Mouse (Mus musculus) gastrocnemius, adult 8-10 months (tissue): ENCODE measurements around the gene Pgap3. TPM values are rescaled to one million over a fixed set of nuclear protein-coding genes. Genes with fewer than 3 reads are reported as not detected.
A peak's percentile ranks its signal among the peaks of the same experiment; 100 is the strongest.

ENCODE experiments used
- DNase-seq, 2 experiments: peaks; one replicate each; pipeline ENCODE4 v3.0.0; 2022; ENCODE audit warnings: low spot score in 2 of 2
- total RNA-seq, 4 experiments: library from RNA; stranded (reverse); gene quantifications; 2 replicates each; pipeline ENCODE4 v1.2.4; 2022

Gene Pgap3
- total RNA-seq, 4 experiments from 2014 or later = 1.8 to 2.5 (median 2.2) TPM

DNA sequence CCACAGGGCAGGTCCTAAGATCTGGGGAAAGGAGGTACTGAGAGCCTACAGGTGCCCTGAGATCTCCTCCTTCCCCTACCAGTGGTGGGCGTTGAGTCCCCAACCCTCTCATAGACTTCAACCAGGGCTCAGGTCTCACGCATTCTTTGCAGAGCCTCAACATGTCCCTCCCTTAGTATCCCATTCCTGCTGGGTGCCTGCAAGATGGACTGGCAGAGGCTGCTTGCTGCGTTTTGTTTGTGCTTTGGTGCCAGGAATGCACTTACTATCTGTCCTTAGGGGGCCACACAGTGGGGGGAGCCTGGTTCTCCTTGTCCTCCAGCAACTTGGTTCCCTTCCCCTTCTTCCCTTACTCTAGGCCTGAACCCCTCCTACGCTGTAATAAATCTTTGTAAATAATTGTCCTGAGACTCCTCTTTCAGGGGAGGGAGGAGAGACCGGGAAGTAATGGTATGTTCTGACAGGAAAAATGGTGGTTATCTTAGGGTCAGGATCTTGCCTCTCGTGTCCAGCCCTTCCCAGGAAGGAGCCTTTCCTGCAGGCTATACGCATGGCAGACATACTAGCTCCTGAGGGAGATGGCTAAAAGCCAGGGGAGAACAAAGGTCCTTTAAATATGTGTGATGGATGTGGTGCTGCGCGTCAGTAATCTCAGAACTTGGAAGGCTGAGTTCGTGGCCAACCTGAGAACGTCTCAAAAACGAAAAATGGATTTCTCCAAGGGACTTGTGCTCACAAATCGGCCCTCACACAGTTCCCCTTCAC, 42.7 kb downstream of the Pgap3 start:
- DNase-seq = no peak

DNA sequence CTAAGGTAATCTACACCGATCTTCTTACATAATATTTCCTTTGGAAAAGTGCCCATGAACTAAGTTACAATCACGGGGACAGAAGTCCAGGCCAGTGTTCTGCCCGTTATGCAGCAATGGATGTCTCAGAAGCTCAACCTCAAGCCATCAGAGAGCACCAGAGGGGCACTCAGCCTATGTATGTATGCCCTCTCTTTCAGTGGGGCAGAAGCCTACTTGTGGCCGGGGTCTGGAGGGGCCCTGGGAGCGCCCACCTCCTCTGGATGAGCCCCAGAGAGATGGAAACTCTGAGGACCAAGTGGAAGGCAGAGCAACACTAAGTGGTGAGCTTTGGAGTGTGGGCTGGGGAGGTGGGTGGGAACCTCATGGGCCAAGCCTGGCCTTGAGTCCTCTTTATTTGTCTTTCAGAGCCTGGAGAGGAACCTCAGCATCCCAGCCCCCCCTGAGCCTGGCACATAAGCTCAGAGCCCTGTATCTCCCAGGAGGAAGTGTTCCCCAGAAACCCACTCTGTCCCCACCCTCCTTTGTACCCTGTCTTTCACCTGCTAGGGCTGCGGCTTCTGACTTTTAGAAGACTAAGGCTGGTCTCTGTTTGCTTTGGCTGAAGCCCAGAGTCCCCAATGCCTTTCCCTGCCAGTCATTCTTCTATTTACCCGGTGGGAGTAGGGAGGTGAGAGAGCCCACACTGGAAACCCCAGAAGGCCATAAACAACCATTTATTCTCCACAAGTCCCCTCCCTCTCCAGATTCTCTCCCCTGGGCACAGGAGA, 43.5 kb downstream of the Pgap3 start:
- no peak for DNase-seq

DNA sequence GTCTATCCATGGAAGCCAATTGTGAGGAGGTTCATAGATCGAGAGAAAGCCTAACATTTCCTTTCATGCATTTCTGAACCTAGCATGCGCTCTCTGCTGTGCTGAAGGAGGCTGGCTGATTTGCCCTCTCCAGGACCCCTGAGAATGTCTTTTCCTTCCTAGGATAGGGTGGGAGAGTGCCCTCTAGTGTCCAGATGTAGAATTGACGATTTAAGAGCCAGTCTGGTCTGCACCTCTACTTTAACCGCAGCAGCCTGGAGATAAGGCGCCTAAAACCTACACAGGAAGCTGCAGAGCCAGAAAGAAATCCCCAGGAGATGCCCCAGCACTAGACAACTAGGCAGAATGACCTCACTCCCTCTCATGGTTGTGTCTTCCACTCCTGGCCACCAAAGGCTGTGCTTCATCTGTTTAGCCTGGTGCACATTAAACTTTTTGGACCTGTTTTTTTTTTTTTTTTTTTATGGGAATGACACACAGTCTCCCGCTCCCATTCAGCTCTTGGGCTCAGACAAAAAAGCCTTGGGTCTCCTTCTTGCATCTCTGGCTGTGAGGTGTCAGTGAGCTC, 44.5 kb downstream of the Pgap3 start:
- no peak for DNase-seq

DNA sequence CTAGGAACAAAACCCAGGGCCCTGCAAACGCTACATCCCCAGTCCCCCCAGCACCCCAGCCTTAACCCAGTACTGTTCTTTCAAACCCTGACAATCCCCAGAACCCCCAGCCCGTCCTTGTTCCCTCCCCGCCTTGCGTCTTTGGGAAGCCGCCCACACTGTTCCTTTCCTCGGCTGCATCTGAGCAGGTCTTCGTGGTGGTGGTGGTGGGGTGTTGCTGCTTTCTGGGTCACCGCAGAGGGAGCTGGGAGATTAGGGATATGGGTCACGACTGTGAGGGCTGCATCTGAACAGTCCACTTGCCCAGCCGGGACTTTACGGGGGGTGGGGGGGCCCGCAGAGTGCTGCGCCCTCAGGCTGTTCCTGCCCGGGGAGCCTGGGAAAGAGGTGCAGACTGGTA, 45.8 kb downstream of the Pgap3 start:
- DNase-seq = no peak

DNA sequence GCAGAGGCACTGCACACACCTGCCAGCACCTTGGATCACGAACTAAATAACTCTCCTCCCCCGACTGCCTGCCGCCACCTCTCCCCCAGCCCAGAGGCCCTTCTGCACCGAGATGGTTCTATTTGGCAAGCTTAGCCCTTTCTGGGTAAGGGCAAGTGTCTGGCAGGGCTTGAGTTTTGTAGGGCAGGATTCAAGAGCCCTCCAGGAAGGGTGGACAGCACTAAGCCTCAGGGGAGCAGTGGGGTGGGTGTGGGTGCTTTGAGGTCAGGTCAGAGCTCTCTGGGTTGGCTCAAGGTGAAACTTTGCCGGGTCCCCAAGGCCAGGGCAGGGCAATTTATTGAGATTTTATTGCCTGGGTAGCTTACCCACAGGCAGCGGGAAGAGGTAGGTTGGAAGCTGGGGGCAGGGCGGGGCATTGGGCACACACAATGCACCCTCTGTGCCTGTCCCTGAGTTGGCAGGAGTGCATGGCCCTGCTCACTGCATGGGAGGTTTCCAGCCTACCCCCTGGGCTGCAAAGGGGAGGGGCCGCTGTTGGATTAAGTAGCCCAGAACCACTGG, 46.6 kb downstream of the Pgap3 start:
- no peak for DNase-seq

DNA sequence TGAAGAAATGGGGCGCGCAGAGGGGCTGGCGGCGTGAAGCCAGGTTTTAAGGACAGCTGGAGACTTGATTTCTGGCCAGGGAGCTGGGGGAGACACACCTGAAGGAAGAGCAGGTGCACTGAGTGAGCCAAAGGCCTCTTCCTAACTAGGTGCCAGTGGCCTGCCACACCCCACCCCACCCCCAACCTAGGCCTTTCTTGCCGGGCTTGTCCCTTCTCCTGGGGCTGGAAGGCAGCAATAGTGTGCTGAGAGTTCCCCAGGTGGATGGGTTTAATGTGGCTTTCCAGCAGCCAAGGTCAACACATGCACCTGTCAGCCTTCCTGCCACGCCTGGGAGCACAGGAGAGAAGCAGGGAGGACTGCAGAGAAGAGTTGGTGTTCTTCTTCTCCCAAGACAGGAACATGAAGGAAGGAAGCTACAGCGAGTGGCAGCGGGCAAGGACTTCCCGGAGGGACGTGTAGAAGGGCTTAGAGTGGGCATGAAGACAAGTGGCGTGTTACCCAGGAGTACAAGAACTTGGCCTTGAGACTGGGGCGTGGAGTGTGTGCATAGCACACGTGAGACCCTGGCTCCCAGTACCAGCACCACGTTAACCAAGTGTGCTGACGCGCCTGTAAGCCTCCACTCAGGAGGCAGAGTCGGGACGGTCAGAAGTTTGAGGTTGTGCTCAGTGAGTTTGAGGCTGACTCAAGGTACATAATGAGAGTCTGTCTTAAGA, 47.9 kb downstream of the Pgap3 start:
- no peak for DNase-seq

DNA sequence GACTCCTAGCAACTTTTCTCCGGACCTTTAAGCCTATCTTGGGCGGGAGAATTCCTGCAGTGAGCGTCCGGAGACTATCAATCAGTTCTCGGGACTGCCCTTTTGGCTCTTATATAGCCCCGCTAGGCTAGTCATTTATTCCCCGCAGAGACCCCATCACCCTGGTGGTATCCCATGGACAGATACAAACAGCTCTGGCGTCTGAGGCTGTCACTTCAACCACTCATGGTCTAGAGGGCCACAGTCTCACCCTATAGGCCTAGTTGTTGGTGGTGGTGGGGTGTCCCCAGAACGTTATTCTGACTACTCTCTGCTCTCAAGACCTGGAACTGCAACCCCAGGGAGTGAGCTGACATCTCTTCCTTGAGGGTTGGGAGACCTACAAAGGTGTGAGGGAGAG, 51.0 kb downstream of the Pgap3 start:
- no peak for DNase-seq

DNA sequence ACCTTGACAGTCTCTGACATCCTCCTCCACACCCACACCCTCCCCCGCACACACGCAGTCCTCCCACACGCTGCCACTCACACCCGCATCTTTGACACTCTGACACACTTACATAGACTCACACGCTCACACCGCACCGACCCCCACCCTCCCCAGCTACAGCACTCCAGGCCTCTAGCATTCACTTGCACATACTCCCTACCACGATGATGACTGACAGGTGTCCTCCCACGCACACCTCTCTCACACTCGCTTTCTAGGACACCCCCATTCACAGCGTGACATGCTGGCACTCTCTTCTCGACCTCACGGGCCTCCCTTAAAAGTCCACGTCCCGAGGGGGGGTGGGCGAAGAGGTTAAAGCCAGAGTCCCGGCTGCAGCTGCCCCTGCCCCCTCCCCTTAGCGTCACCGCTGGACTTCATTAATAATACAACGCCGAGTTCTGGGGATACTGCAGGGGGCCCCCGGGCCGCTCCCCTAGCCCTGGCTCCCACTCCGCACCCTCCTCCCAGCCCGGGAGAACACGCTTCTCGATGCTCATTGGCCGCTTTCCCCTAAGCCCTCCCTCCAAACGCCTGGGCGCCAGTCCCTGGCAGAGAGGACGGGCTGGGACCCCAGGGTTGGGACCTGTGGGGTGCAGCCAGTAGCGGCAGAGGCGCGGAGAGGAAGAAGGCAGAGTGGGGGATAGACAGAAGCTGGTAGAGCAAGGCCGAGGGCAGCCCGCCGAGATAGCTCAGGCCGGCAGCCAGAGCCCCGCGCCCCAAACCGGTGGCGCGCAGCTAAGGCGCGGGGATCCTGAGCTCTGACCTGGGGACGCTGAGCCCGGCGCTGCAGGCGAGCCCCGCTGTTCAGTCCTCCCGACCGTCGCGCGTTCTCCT, 52.0 kb downstream of the Pgap3 start, which contains the start of gene Ppp1r1b:
Gene Ppp1r1b, plus strand, starts transcription at position 322 of the 879 bp plus-strand sequence.
- no peak for DNase-seq

DNA sequence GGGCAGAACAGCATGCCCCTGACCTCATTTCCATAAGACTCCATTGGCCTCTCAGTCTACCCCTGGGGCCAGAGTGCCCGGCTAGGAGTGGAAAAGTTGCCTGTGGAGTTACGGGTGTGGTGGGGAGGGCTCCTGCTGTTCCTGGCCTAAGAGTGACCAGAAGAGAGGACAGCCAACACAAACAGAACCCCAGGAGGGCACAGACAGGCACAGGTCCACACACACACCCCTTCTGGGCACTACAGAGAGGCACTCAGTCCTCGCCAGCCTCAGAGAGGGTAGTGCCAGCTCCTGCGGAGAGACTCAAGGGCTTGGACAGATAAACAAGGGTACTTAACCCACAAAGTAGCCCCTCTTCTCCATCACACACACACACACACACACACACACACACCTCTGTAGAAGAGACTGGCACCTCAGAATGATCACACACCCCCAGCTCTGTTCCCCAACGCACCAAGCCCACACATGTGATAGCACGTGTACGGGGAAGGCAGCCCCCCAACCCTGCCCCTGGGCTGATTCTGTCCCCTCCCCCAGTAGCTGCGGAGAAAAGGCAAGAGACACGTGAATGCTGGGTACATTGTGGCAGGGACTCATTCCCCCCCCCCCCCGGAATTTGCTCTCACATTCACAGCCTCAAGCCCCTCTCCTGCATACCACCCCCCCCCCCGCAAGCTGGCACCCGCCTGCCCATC, 52.8 kb downstream of the Pgap3 start:
- DNase-seq = no peak

DNA sequence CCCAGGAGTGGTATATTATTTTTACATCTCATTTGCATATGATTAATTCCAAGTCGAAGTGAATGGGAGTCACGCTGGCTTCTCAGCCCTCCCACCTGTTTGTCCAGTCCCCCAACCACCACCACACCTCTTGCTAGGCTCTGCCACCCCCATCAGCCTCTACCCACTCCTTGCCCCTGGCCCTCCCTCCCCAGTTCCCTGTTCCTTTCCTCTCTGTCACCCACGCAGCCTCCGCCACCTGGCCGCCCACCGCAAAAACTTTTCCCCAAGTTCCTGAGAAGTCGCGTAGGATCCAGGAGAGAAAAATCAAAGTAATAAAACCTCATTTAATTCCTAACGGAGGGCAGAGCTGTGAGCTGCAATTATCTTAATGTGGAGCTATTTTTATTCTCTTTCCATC, 54.1 kb downstream of the Pgap3 start:
- no peak for DNase-seq

DNA sequence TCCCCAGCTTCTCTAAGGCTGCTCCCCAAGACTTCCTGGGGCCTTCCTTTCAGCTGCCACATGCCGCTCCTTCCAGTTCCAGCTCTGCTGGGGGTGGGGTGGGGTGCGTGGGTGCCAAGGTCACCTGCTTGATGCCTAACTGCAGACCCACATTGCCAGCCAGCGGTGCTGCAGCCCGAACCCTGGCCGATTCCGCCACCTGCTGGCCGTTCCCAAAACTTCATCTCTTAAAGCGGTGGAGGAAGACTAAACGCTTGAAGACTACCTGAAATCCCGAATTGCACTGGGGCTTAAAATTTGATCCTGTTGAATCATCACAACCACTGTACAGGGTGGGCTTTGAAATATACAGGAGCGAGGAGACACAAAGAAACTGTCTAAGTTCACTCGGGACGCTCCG, 55.0 kb downstream of the Pgap3 start:
- peak in 1 of 2 experiments; percentile 49 for DNase-seq

DNA sequence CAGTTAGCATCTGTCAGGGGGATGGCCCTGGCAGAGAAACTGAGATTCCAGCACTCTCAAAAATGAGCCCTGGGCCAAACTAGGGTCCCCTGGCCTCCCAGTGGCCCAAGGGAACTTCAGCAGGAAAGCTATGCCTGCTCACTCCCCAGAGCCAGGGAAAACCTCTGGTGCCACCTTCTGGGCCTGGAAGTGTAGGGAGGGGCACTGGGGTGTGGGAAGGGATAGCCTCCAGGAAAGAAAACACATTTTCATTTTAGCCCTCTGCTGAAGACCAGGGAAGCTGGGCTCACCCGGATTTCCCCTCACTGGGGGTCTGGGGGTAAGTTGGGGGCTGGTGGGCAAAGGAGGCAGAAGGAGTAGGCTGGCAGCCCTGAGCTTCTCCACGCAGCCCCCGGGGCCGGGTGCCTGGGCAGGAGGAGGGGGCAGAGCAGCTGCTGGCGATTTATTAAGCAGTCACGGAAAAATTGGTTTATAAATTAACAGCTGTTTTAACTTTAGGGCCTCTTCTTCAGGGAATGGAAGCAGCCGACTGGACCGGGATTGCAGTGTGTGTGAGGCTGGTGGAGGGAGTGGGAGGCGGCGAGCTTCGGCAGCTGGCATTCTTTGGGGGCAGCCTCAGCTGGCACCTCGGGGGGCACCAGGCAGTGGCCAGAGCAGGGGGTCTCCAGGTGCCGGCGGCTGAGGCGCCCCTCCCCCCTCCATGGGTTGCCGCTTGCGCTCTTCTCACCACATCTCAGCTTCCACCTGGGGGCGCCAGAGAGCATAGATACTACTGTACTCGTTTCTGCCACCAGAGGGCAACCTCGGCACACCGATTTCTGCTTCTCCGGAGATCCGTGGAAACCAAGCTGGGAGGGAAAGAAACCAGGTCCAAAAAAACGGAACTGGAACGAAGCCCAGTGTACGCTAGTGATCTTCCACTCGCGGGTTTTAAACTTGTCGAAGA, 58.0 kb downstream of the Pgap3 start:
- DNase-seq = peak; percentile 89 to 92

DNA sequence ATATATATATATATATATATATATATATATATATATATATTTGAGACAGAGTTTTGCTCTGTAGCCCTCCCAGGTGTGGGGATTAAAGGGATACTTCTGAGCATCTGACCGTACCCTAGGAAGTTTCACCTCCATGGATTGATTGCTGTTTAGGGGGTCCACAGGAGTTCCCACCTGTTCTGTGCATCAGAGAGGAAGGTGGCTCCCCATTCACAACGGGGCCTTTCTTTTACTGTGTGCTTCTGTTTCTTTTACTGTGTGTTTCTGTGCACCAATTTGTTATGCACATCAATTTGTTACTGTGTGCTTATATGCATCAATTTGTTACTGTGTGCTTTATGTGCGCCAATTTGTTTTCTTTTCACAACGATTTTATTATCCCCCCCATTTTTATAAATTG, 59.1 kb downstream of the Pgap3 start:
- no peak for DNase-seq

DNA sequence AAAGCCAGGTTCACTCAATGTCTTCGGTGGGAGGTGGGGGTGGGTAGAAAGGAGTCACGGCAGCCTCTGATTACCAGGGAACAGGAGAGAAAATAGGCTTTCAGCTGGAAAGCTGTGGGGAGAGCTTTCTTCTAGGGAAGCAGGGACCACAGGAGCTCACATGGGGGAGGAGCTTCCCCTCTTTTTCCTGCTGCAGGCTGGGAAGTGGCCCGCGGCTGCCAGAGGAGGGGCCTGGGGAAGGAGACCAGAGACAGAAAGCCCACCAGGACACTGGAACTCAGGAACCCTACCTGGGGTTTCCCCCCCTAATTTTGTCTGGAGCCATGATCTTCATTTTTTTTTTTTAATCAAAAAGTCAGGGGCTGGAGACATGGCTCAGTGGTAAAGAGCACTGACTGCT, 59.7 kb downstream of the Pgap3 start:
- DNase-seq = no peak

DNA sequence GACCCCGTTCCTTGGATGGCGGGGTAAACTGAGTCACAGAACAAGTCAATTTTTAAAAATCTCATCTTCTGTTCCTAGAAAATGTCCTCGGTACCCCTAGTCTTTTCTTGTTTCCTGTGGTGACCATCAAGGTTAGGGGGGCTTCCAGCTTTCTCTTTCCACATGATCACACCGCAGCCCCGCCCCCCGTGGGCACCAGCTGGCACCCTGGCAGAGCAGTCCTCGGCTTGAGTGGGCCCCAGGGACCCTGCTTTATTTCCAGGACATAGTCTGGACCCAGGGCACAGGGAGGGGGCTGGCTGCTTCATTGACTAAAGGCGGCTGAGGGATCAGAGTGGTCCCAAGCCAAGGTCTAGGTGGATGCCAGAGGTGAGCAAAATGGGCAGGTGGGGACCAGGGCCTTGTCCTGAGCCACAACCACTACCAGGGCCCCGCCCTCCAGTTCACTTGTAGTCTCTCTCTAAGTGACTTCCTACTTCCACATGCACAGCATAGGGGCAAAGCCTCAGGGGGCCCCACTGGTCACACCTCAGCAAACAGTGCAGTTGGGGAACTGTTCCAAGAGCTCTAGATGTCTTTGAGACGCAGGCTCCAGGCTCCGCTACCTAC, 60.5 kb downstream of the Pgap3 start:
- no peak for DNase-seq

DNA sequence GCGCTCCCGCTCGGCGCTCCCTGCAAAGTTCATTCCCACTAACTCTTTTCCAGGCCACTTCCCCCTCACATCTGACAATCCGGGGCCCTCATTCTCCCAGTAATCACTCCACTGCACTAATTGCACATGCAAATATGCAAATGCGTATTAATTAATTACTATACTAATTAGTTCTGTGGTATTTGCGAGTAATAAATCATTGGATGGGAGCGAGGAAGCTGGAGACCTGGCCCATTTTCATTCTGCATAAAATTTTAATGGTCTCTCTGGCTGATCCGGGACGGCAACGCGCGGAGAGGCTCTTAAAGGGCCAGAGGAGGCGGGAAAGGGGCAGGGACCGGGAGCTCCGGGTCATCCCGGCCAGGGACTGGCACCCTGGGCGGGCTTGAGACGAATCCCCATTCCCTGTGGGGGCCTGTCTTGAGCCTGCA, 61.2 kb downstream of the Pgap3 start:
- no peak for DNase-seq
